Mouse (Mus musculus): ENCODE data around the gene Rap2a. TPM values are rescaled to one million over a fixed set of nuclear protein-coding genes. Genes with fewer than 3 reads are reported as not detected.

Rap2a gene
- total and polyA plus RNA-seq, 2 experiments from 2014 or later: 8.3 to 15.2 TPM

- Histone ChIP-seq H3K4me1 (ENCODE audit: control insufficient read depth, insufficient read depth) (peaks cover 17% of the 10 kb centered on the region; the same call in 1 of the 2 replicates), H3K4me3 (ENCODE audit: low read depth, low read length) (no peak overlapping the region), H3K9ac (replicated peaks; ENCODE audit: low read depth, low read length) (no peak overlapping the region), H3K4me2 (ENCODE audit: low read depth, low read length) (no peak overlapping the region), H3K36me3 (replicated peaks; ENCODE audit: control insufficient read depth, insufficient read depth, low read length) (peaks cover 18% of the 10 kb centered on the region), H3K27ac (ENCODE audit: low read depth) (no peak overlapping the region), H3K27me3 (ENCODE audit: control insufficient read depth, insufficient read depth, low read length) (no peaks in the 10 kb centered on the region), H3K9me3 (replicated peaks; ENCODE audit: control insufficient read depth, low read length) (no peaks in the 10 kb centered on the region)
- ATAC-seq (ENCODE audit: insufficient read depth, low read depth): no peak
- no peak for TF ChIP-seq EP300 (IDR thresholded peaks at IDR 0.05; ENCODE audit: low read depth)
- TF ChIP-seq CTCF (IDR thresholded peaks at IDR 0.05; ENCODE audit: low read depth): no peak
- no peak for DNase-seq (ENCODE audit: low spot score)
- WGBS: 74% methylated on average over 12 of the region's 12 CpGs
Observed at GRCm38 (mm10) chr14:120500021-120500560, 21.8 kb downstream of the Rap2a start.

DNA sequence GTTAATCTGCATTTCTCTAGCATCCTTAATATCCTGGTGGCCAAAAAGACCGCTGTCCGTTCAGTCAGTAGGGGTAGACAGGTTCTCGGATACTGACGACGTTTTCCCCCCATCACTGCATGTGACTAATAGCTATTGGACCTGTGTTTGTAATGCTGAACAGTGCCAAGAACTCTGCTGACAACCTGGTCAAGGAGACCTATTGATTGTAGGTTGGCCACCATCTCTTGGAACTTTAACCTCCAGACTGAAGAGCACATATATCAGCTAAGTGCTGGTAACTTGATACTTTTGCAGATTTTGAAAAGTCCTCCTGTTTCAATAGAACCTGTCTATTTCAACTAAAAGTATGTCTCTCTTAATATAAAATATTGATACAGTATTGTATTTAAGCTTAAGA lies 22.5 kb downstream of the Rap2a start:
- no peak overlapping the region for H3K4me3 ChIP-seq (ENCODE audit: low read depth, low read length)
- no peak overlapping the region for H3K4me2 ChIP-seq (ENCODE audit: low read depth, low read length)
- no peaks in the 10 kb centered on the region for H3K9me3 ChIP-seq (replicated peaks; ENCODE audit: control insufficient read depth, low read length)
- H3K9ac ChIP-seq (replicated peaks; ENCODE audit: low read depth, low read length): no peak overlapping the region
- H3K36me3 ChIP-seq (replicated peaks; ENCODE audit: control insufficient read depth, insufficient read depth, low read length): peaks cover 21% of the 10 kb centered on the region
- H3K27me3 ChIP-seq (ENCODE audit: control insufficient read depth, insufficient read depth, low read length): no peaks in the 10 kb centered on the region
- H3K27ac ChIP-seq (ENCODE audit: low read depth): no peak overlapping the region
- peaks cover 12% of the 10 kb centered on the region; the same call in 1 of the 2 replicates for H3K4me1 ChIP-seq (ENCODE audit: control insufficient read depth, insufficient read depth)
- 89% methylated on average over 5 of the region's 5 CpGs for WGBS
- TF ChIP-seq CTCF (IDR thresholded peaks at IDR 0.05; ENCODE audit: low read depth): no peak
- TF ChIP-seq EP300 (IDR thresholded peaks at IDR 0.05; ENCODE audit: low read depth): no peak
- ATAC-seq (ENCODE audit: insufficient read depth, low read depth) (no peak), DNase-seq (ENCODE audit: low spot score) (no peak)

- no peak overlapping the region for H3K4me3 ChIP-seq (ENCODE audit: low read depth, low read length)
- no peaks in the 10 kb centered on the region for H3K9me3 ChIP-seq (replicated peaks; ENCODE audit: control insufficient read depth, low read length)
- no peak for TF ChIP-seq EP300 (IDR thresholded peaks at IDR 0.05; ENCODE audit: low read depth)
- no peak for TF ChIP-seq CTCF (IDR thresholded peaks at IDR 0.05; ENCODE audit: low read depth)
- H3K27ac ChIP-seq (ENCODE audit: low read depth): no peak overlapping the region
- 92% methylated on average over 12 of the region's 12 CpGs for WGBS
- H3K36me3 ChIP-seq (replicated peaks; ENCODE audit: control insufficient read depth, insufficient read depth, low read length): peaks cover 21% of the 10 kb centered on the region
- H3K4me1 ChIP-seq (ENCODE audit: control insufficient read depth, insufficient read depth): peaks cover 5% of the 10 kb centered on the region; the same call in 1 of the 2 replicates
- DNase-seq (ENCODE audit: low spot score) (no peak), ATAC-seq (ENCODE audit: insufficient read depth, low read depth) (no peak)
- no peak overlapping the region for H3K4me2 ChIP-seq (ENCODE audit: low read depth, low read length)
- no peak overlapping the region for H3K9ac ChIP-seq (replicated peaks; ENCODE audit: low read depth, low read length)
- no peaks in the 10 kb centered on the region for H3K27me3 ChIP-seq (ENCODE audit: control insufficient read depth, insufficient read depth, low read length)
Observed at GRCm38 (mm10) chr14:120503641-120504040, 25.4 kb downstream of the Rap2a start.

GRCm38 (mm10) chr14:120504423-120504822 lies 26.2 kb downstream of the Rap2a start:
- 91% methylated on average over 12 of the region's 12 CpGs for WGBS
- H3K27ac ChIP-seq (ENCODE audit: low read depth): no peak overlapping the region

DNA sequence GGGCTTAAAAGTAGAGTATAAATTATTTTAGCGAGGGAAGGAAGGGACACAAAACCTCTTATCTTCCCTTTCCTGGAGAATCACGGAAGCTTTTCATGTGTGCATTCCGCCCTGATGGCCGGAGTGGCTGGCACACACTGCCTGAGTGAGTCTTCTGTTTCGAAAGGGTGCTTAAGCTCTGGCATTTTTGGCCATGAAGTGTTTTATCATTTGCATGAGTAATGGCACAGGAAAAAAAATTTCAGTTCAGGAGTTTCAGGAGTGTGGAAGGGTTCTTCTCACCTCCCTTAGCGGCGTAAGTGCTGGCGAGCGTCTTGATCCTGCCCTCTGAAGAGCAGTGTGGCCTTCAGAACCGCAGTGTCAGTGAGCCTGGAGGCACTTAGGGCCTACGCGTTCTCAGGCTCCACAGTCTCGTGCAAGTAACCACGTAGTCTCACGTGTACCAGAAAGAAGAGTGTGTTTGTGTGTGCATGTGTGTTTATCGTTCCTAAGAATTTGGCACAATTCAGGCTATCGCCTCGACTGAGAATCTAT lies 26.8 kb downstream of the Rap2a start:
- DNase-seq (ENCODE audit: low spot score): no peak
- peaks cover 21% of the 10 kb centered on the region for H3K36me3 ChIP-seq (replicated peaks; ENCODE audit: control insufficient read depth, insufficient read depth, low read length)
- H3K9me3 ChIP-seq (replicated peaks; ENCODE audit: control insufficient read depth, low read length): no peaks in the 10 kb centered on the region
- TF ChIP-seq EP300 (IDR thresholded peaks at IDR 0.05; ENCODE audit: low read depth) (no peak), CTCF (IDR thresholded peaks at IDR 0.05; ENCODE audit: low read depth) (no peak)
- H3K27me3 ChIP-seq (ENCODE audit: control insufficient read depth, insufficient read depth, low read length): no peaks in the 10 kb centered on the region
- no peak overlapping the region for H3K27ac ChIP-seq (ENCODE audit: low read depth)
- ATAC-seq (ENCODE audit: insufficient read depth, low read depth): no peak
- H3K4me3 ChIP-seq (ENCODE audit: low read depth, low read length): no peak overlapping the region
- H3K4me2 ChIP-seq (ENCODE audit: low read depth, low read length): no peak overlapping the region
- 79% methylated on average over 18 of the region's 18 CpGs for WGBS
- H3K9ac ChIP-seq (replicated peaks; ENCODE audit: low read depth, low read length): no peak overlapping the region
- H3K4me1 ChIP-seq (ENCODE audit: control insufficient read depth, insufficient read depth): peaks cover 5% of the 10 kb centered on the region; the same call in 1 of the 2 replicates

More at GRCm38 (mm10) chr14:120504423-120504822, 26.2 kb downstream of the Rap2a start:
- H3K9me3 ChIP-seq (replicated peaks; ENCODE audit: control insufficient read depth, low read length): no peaks in the 10 kb centered on the region
- no peak for ATAC-seq (ENCODE audit: insufficient read depth, low read depth)
- H3K4me3 ChIP-seq (ENCODE audit: low read depth, low read length): no peak overlapping the region
- peaks cover 21% of the 10 kb centered on the region for H3K36me3 ChIP-seq (replicated peaks; ENCODE audit: control insufficient read depth, insufficient read depth, low read length)
- no peak for DNase-seq (ENCODE audit: low spot score)
- H3K27me3 ChIP-seq (ENCODE audit: control insufficient read depth, insufficient read depth, low read length): no peaks in the 10 kb centered on the region
- no peak overlapping the region for H3K4me2 ChIP-seq (ENCODE audit: low read depth, low read length)
- no peak for TF ChIP-seq EP300 (IDR thresholded peaks at IDR 0.05; ENCODE audit: low read depth)
- no peak for TF ChIP-seq CTCF (IDR thresholded peaks at IDR 0.05; ENCODE audit: low read depth)
- H3K4me1 ChIP-seq (ENCODE audit: control insufficient read depth, insufficient read depth): peaks cover 5% of the 10 kb centered on the region; the same call in 1 of the 2 replicates
- H3K9ac ChIP-seq (replicated peaks; ENCODE audit: low read depth, low read length): no peak overlapping the region

GRCm38 (mm10) chr14:120505918-120506317 lies 27.7 kb downstream of the Rap2a start:
- DNase-seq (ENCODE audit: low spot score) (no peak), ATAC-seq (ENCODE audit: insufficient read depth, low read depth) (no peak)
- no peak overlapping the region for H3K4me3 ChIP-seq (ENCODE audit: low read depth, low read length)
- H3K27me3 ChIP-seq (ENCODE audit: control insufficient read depth, insufficient read depth, low read length): no peaks in the 10 kb centered on the region
- no peaks in the 10 kb centered on the region for H3K9me3 ChIP-seq (replicated peaks; ENCODE audit: control insufficient read depth, low read length)
- H3K36me3 ChIP-seq (replicated peaks; ENCODE audit: control insufficient read depth, insufficient read depth, low read length): peaks cover 21% of the 10 kb centered on the region
- peaks cover 5% of the 10 kb centered on the region; the same call in 1 of the 2 replicates for H3K4me1 ChIP-seq (ENCODE audit: control insufficient read depth, insufficient read depth)
- H3K4me2 ChIP-seq (ENCODE audit: low read depth, low read length): no peak overlapping the region
- TF ChIP-seq EP300 (IDR thresholded peaks at IDR 0.05; ENCODE audit: low read depth): no peak
- TF ChIP-seq CTCF (IDR thresholded peaks at IDR 0.05; ENCODE audit: low read depth): no peak
- no peak overlapping the region for H3K9ac ChIP-seq (replicated peaks; ENCODE audit: low read depth, low read length)
- 94% methylated on average over 6 of the region's 6 CpGs for WGBS
- no peak overlapping the region for H3K27ac ChIP-seq (ENCODE audit: low read depth)

All from heart, postnatal 0 days (tissue).